Mouse (Mus musculus) adrenal gland, postnatal 10 days (tissue): ENCODE measurements around the gene Rccd1. TPM values are rescaled to one million over a fixed set of nuclear protein-coding genes. Genes with fewer than 3 reads are reported as not detected.

Source experiments
- DNase-seq: peaks from one replicate; pipeline ENCODE4 v3.0.0; 2021; ENCODE audit warnings: mixed read lengths
- long read RNA-seq, 2 experiments: library from polyadenylated mRNA; stranded (forward); transcript quantifications; one replicate each; pipeline ENCODE4 v2.0.0; 2021
- total RNA-seq, 2 experiments: library from RNA; stranded (reverse); gene quantifications; 2 replicates each; pipeline ENCODE4 v1.2.3; 2021

Gene Rccd1
- 10 to 100 TPM in 1 of 2 experiments, 1 to 10 TPM in 1; 8.4 to 13.8 TPM for total RNA-seq
- long read RNA-seq, experiment 1, partial matches to known transcripts = 0 of 14 reads
- long read RNA-seq, experiment 1, other reads (novel, unspliced or antisense) = 9 of 14 reads
- long read RNA-seq, experiment 2, partial matches to known transcripts = 1 of 11 reads
- long read RNA-seq, experiment 2, other reads (novel, unspliced or antisense) = 7 of 11 reads

GRCm38 (mm10) chr7:80324043-80324815 lies at the start of gene Rccd1:
Gene Rccd1 (minus strand): TSS chr7:80324454.
- DNase-seq = peak; percentile 96

GRCm38 (mm10) chr7:80373850-80374249 lies 49.6 kb upstream of the Rccd1 start:
- no peak for DNase-seq

- DNase-seq = no peak
These were observed 49.1 kb upstream of the Rccd1 start for GRCm38 (mm10) chr7:80373352-80373751.

- no peak for DNase-seq
These were observed 48.4 kb upstream of the Rccd1 start for GRCm38 (mm10) chr7:80372667-80373066.

GRCm38 (mm10) chr7:80372166-80372565 lies 47.9 kb upstream of the Rccd1 start:
- DNase-seq = no peak

- DNase-seq = peak; percentile 92
These were observed 46.9 kb upstream of the Rccd1 start, which contains the start of gene Man2a2 for GRCm38 (mm10) chr7:80371041-80371751. Gene Man2a2 (minus strand): TSS chr7:80371375.

- DNase-seq = peak; percentile 87
These were observed 46.4 kb upstream of the Rccd1 start for GRCm38 (mm10) chr7:80370649-80371040.

- DNase-seq = no peak
These were observed 45.7 kb upstream of the Rccd1 start for GRCm38 (mm10) chr7:80369967-80370431.

- DNase-seq = no peak
These were observed 45.2 kb upstream of the Rccd1 start for GRCm38 (mm10) chr7:80369461-80369860.

- peak; percentile 46 for DNase-seq
These were observed 44.6 kb upstream of the Rccd1 start for GRCm38 (mm10) chr7:80368635-80369421.

- no peak for DNase-seq
These were observed 43.8 kb upstream of the Rccd1 start for GRCm38 (mm10) chr7:80368009-80368408.

- no peak for DNase-seq
These were observed 43.0 kb upstream of the Rccd1 start for GRCm38 (mm10) chr7:80367232-80367631.

- peak; percentile 82 for DNase-seq
These were observed 41.5 kb upstream of the Rccd1 start for GRCm38 (mm10) chr7:80365759-80366158.

- DNase-seq = no peak
These were observed 36.2 kb upstream of the Rccd1 start for GRCm38 (mm10) chr7:80360435-80360834.

GRCm38 (mm10) chr7:80358039-80358438 lies 33.8 kb upstream of the Rccd1 start:
- DNase-seq = no peak

GRCm38 (mm10) chr7:80357156-80357555 lies 32.9 kb upstream of the Rccd1 start:
- peak; percentile 54 for DNase-seq

GRCm38 (mm10) chr7:80356351-80356750 lies 32.1 kb upstream of the Rccd1 start:
- no peak for DNase-seq

- DNase-seq = peak; percentile 40
These were observed 28.7 kb upstream of the Rccd1 start for GRCm38 (mm10) chr7:80352920-80353319.

GRCm38 (mm10) chr7:80350808-80351207 lies 26.6 kb upstream of the Rccd1 start:
- DNase-seq = no peak

GRCm38 (mm10) chr7:80347670-80348586 lies 23.7 kb upstream of the Rccd1 start:
- DNase-seq = no peak

GRCm38 (mm10) chr7:80346830-80347229 lies 22.6 kb upstream of the Rccd1 start:
- DNase-seq = no peak
